Mouse (Mus musculus) bone marrow macrophage, adult 2 months (primary cell): ENCODE results near the gene Gpr37l1. TPM values are rescaled to one million over a fixed set of nuclear protein-coding genes. Genes with fewer than 3 reads are reported as not detected.

Experiments used
- H3K27ac ChIP-seq: 2 replicates; pipeline ENCODE4 v1.5.1; 2012; ENCODE audit warnings: low read depth, low read length; ENCODE audit not compliant: insufficient read depth
- H3K4me1 ChIP-seq: 2 replicates; pipeline ENCODE4 v1.6.1; 2012; ENCODE audit warnings: low read length; ENCODE audit not compliant: control insufficient read depth, insufficient read depth
- H3K4me3 ChIP-seq: 2 replicates; pipeline ENCODE4 v1.5.1; 2012; ENCODE audit warnings: mild to moderate bottlenecking, low read length, moderate library complexity; ENCODE audit not compliant: insufficient read depth
- CTCF ChIP-seq: IDR thresholded peaks from 2 replicates; pipeline ENCODE4 v1.5.1; 2012; ENCODE audit warnings: low read depth, mild to moderate bottlenecking, low read length, moderate library complexity
- POLR2A ChIP-seq: IDR thresholded peaks from 2 replicates; pipeline ENCODE4 v1.6.1; 2012; ENCODE audit warnings: mild to moderate bottlenecking, low read depth, low read length, borderline replicate concordance
- polyA plus RNA-seq: library from polyadenylated mRNA; stranded (reverse); fragments of >200 nt; gene quantifications from 2 replicates; pipeline ENCODE4 v1.2.4, GENCODE M21; 2012; ENCODE audit not compliant: missing spikeins, insufficient read depth, insufficient read length

The Gpr37l1 gene
- polyA plus RNA-seq, 1 experiment: not detected

DNA sequence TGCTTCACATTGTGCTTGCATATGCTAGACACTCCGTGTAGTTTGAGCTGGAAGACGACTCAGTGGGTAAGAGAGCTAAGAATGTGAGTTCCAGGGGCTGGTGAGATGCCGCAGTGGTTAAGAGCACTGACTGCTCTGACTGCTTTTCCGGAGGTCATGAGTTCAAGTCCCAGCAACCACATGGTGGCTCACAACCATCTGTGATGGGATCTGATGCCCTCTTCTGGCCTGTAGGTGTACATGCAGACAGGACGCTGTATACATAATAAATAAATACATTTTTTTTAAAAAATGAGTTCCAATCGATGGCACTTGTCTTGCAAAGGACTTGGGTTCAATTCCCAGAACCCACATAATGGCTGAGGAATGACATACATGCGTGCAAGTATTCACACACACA lies 3.7 kb upstream of the Gpr37l1 start:
- no peak overlapping the region for H3K4me3 ChIP-seq
- no peak overlapping the region for H3K27ac ChIP-seq
- no peaks in the 10 kb centered on the region for H3K4me1 ChIP-seq
- no peak for TF ChIP-seq POLR2A
- no peak for TF ChIP-seq CTCF

DNA sequence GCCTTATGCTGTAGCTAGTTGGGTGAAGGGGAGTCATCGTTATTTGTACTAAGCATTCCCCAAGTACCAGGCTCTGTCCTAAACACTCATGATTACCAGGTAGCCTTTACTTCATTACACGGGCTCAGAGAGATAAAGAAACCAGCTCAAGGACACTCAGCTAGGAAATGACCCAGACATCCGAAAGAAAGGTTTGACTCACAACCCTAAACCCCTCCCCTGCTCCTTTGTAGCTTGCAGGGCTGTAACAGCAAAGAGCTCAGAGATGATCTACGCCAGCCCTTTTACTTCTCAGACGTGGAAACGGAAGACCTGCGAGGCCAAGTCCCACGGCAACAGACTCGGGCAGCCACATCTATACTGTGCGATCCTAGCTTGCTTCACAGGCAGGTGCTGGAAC lies 2.8 kb upstream of the Gpr37l1 start:
- TF ChIP-seq POLR2A: no peak
- TF ChIP-seq CTCF: no peak
- Histone ChIP-seq H3K4me3 (no peak overlapping the region), H3K4me1 (no peaks in the 10 kb centered on the region), H3K27ac (no peak overlapping the region)

DNA sequence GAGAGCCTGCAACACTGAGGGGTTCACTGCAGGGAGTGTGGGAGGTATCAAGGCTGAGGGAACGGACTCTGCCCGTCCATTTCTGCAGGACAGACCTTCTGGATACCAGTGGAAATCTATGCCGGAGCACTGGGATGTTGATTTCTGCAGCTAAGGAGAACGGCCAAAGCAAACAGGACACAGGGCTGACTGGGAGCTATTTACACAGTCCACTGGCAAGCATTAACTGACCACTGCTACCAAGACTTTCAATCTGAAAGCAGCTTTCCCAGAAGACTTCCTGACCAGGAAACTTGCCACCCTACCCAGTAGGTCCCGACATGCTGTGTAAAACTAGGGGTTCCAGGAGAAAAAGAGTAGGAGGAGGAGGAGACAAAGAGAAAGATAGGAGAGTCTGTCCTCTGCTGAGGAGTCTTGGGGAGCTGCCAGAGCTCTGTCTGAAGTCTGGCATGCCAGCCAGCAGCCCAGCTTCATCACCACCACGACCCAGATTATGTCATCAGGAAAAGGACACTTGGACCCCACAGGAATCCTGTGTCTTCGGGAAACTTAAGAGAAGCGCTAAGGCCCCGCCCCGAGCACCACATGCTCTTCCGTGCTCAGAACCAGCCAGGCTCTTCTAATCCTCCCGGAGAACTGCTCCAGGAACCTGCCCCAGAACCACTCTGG lies 2.2 kb upstream of the Gpr37l1 start:
- H3K4me3 ChIP-seq: no peak overlapping the region
- no peaks in the 10 kb centered on the region for H3K4me1 ChIP-seq
- no peak for TF ChIP-seq CTCF
- TF ChIP-seq POLR2A: no peak
- H3K27ac ChIP-seq: no peak overlapping the region

DNA sequence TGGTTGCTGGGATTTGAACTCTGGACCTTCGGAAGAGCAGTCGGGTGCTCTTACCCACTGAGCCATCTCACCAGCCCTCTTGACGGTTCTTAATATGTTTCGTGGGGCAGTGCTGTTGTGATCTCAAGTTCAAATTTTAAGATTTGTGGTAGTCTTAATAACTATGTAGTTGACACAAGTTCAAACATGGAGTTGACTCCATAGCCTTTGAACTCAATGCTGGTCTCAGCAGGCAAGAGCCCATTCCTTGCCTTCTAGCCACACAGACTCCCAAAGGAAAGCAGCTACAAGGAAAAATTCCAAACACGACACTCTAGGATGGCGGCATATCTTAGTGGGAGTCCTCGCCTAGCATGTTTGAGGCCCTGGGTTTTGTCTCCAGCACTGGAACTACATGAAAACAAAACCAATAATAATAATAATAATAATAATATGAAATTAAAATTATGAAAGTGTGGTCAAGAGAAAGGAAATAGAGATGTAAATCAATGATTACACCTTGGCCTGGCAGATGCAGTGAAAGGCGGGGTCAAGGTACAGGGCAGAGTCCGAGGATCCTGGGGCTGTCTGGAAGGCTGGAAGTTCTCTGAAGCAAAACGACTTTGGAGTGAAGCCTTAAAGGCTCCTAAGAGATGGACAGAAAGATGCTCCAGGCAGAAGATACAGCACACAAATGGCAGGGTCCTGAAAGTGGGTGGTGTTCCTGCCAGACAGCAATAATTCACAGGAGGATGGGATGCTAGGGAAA lies 1.1 kb upstream of the Gpr37l1 start:
- TF ChIP-seq POLR2A: no peak
- TF ChIP-seq CTCF: no peak
- Histone ChIP-seq H3K27ac (no peak overlapping the region), H3K4me1 (no peaks in the 10 kb centered on the region), H3K4me3 (no peak overlapping the region)

DNA sequence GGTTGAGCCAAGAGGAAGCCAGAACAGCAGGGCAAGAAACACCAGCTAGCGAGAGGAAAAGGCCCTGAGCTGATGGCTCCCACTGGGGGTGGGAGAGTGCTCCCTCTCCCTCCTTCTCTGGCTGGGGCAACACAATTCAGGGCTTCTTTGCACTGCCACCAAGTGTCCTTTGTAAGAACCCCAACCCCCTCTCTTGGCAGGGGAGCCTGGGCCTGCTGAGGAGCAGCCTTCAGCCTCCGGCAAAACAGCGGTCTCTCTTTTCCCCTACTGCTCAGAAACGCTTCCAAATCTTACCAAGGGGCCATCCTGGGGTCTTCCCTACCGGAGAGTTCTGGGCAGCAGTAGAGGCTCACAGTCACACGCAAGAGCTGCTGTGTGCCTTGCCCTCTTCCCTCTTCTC lies 4.8 kb downstream of the Gpr37l1 start:
- no peak for TF ChIP-seq CTCF
- no peak for TF ChIP-seq POLR2A
- no peak overlapping the region for H3K27ac ChIP-seq
- no peaks in the 10 kb centered on the region for H3K4me1 ChIP-seq
- H3K4me3 ChIP-seq: no peak overlapping the region

DNA sequence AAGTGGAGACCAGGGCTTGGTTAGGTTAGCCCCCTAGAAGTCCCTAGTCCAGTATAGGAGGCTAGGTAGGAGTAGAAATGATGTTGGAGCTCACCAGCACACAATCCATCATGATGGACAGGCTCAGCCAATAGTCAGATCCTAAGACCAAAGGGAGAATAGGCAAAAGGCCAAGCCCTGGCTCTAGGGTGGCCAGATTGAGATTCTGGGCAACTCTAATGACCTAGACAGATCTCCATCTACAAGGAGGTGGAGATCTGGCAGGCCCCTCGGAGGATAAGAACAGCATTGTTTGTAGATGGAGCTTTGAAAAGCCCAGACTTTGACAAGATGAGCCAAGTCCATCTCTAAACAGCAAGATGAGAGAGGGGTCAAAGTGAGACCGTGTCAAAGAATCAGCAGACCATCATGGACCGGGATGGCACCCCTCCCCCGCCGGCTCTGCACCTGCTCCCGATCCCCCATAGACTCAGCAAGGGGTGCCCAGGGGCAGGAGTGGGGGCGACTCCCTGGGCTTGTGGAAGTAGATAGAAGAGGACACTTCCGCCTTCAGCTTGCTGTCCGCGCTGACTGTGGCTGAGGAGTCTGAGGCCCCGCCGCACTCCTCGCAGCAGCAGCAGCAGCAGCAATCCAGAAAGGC lies 7.0 kb downstream of the Gpr37l1 start:
- no peaks in the 10 kb centered on the region for H3K4me1 ChIP-seq
- no peak overlapping the region for H3K4me3 ChIP-seq
- no peak overlapping the region for H3K27ac ChIP-seq
- TF ChIP-seq POLR2A (no peak), CTCF (no peak)

DNA sequence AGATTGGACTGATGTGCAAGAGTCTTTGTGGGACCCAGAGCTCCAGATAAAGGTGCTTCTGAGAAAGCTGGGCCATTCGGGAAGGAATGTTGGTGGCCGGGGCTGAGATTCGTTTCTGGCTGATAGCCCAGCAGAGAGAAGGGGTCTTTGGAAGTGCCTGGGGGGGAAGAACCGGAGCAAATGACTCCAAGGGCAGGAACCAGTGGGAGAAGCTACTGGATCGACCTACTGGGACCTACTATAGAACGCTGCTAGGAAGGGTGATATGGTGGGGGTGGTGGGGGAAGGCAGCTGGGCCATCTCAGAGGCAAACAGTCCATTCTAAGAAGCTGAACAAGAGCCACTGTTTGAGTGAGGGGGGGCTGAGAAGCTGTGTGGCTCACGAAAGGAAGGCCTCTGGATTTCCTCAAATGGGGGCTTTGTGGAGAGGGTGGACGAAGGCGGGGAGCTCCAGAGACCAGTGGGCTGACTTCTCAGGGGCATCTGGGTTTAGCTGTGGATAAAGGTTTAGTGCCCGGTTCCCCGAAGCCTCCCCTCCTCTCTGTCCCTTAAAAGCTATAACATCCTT lies 7.8 kb downstream of the Gpr37l1 start:
- no peak overlapping the region for H3K4me3 ChIP-seq
- H3K27ac ChIP-seq: no peak overlapping the region
- H3K4me1 ChIP-seq: no peaks in the 10 kb centered on the region
- TF ChIP-seq POLR2A: no peak
- TF ChIP-seq CTCF: no peak

DNA sequence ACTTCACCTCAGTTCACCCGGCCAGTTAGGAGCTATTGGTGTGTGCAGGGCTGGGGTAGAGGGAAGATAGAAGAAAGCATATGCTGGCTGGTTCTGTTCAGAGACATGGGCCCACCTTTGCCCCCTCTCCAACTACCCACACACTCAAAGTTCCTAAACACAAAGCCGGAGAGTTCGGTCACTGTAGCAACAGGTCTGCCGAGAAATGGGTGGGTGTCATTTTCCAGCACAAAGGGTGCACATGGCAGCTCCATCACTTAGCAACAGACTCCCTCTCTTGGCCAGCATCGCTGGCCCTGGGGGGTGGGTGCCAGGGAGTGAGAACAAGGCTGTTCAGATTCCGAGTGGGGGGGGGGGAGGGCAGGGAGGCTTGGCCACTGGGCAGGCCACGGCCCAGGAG lies 8.4 kb downstream of the Gpr37l1 start:
- Histone ChIP-seq H3K4me3 (no peak overlapping the region), H3K27ac (no peak overlapping the region), H3K4me1 (no peaks in the 10 kb centered on the region)
- TF ChIP-seq CTCF: no peak

DNA sequence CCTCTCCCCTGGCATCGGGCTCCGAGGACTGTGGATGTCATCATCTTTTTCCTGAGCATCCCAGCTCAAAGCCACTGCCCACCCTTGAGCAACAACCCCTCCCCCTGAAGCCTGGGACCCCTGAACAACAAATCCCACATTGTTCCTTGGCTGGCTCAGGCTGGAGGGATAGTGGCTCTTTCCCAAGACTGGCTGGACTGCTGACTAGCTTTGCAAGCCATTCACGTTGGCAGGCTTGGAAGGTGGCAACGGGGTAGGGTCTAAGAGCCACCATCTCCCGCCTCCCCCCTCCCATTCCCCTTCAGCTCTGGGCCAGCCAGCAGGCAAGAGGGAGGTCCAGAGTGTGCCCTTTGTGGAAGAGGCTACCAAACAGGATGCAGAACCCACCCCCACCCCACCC lies 8.8 kb downstream of the Gpr37l1 start:
- no peak overlapping the region for H3K27ac ChIP-seq
- no peak overlapping the region for H3K4me3 ChIP-seq
- no peak for TF ChIP-seq POLR2A
- no peak for TF ChIP-seq CTCF
- no peaks in the 10 kb centered on the region for H3K4me1 ChIP-seq

DNA sequence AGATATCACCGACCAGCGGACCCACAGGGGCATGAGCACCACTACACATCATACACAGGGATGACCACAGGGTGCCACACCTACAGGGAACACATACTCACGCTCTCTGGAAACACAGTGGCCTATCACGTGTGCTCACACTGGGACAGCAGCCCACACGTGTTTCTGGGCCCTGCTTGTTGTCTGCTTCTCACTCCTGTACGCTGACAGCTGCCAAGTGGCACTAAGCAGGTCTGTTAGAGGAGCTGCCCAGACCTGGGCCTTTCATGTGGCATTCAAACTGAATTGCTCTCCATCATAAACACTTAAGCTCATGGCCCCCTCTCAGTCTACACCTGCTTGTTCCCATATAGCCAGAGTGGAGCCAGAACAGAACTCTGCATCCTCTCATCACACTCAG lies 11.2 kb downstream of the Gpr37l1 start:
- TF ChIP-seq CTCF: no peak
- no peak for TF ChIP-seq POLR2A
- Histone ChIP-seq H3K27ac (no peak overlapping the region), H3K4me3 (no peak overlapping the region), H3K4me1 (no peaks in the 10 kb centered on the region)
